Mouse (Mus musculus): Measurements from ENCODE around the gene Gm49318.

DNA sequence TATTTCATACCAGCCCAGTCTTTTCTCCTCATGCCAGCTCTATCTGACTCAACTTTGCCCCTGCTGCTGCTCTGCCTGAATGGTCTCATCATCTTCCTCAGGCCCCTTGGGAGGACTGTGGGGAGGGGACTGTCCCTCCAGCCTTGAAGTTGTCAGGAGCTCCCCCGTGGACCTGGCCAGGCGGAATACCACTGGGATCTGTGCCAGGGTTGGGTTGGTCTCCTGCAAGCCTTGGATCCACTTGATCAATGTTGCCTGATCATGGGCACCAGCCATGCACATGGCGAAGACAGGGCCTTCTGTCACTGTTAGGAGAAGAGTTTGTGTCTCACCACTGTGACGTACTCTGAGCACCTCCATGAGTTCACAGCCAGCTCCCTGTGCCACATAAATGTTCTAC, 1.2 kb upstream of the Gm49318 start:
- no peak for TF ChIP-seq GATA1 (IDR thresholded peaks at IDR 0.05; ENCODE audit: borderline replicate concordance, low read length)
- TF ChIP-seq FLI1 (IDR thresholded peaks at IDR 0.05; ENCODE audit: low read length) = no peak

All from megakaryocyte, embryonic 14.5 days (primary cell).